Mouse (Mus musculus) spleen, postnatal 14 days (tissue): ENCODE results near the gene Orc3.
"Not testable (repeated sequence)": the region's sequence is repeated elsewhere in the genome, so short reads cannot be mapped to it uniquely, and the experiment has no call there.

ENCODE experiments used
- DNase-seq, 2 experiments: peaks; one replicate each; pipeline ENCODE4 v3.0.0; 2021 to 2022; ENCODE audit warnings: low spot score in 2 of 2

Orc3 gene

GRCm38 (mm10) chr4:34582476-34582875, 32.3 kb downstream of the Orc3 start:
- no peak for DNase-seq

GRCm38 (mm10) chr4:34581990-34582389, 32.8 kb downstream of the Orc3 start:
- no peak for DNase-seq

- DNase-seq: not testable (repeated sequence)
These were observed 33.3 kb downstream of the Orc3 start for GRCm38 (mm10) chr4:34581489-34581888.

- no peak for DNase-seq
These were observed 35.5 kb downstream of the Orc3 start for GRCm38 (mm10) chr4:34579215-34579614.

- no peak for DNase-seq
These were observed 37.7 kb downstream of the Orc3 start for GRCm38 (mm10) chr4:34577028-34577427.

- DNase-seq: no peak
These were observed 41.9 kb downstream of the Orc3 start for GRCm38 (mm10) chr4:34572876-34573275.

GRCm38 (mm10) chr4:34566226-34566625, 48.5 kb downstream of the Orc3 start:
- no peak for DNase-seq

GRCm38 (mm10) chr4:34560971-34561370, 53.8 kb downstream of the Orc3 start:
- DNase-seq: peak; percentile 10 to 37

- no peak for DNase-seq
These were observed 58.6 kb downstream of the Orc3 start for GRCm38 (mm10) chr4:34556183-34556582.

- DNase-seq: no peak
These were observed 59.1 kb downstream of the Orc3 start for GRCm38 (mm10) chr4:34555604-34556003.

- DNase-seq: no peak
These were observed 60.1 kb downstream of the Orc3 start for GRCm38 (mm10) chr4:34554596-34554995.

GRCm38 (mm10) chr4:34551966-34552365, 62.8 kb downstream of the Orc3 start:
- no peak for DNase-seq

- peak; percentile 17 to 36 for DNase-seq
These were observed 63.5 kb downstream of the Orc3 start for GRCm38 (mm10) chr4:34551098-34551809.

GRCm38 (mm10) chr4:34550748-34551097, 64.0 kb downstream of the Orc3 start, which contains the start of gene Akirin2:
Gene Akirin2, plus strand, starts transcription at chr4:34550937.
- DNase-seq: no peak

- peak; percentile 94 to 95 for DNase-seq
These were observed 64.6 kb downstream of the Orc3 start for GRCm38 (mm10) chr4:34549981-34550747.

- DNase-seq: no peak
These were observed 84.8 kb downstream of the Orc3 start for GRCm38 (mm10) chr4:34529941-34530340.

GRCm38 (mm10) chr4:34529379-34529778, 85.4 kb downstream of the Orc3 start:
- no peak for DNase-seq

- no peak for DNase-seq
These were observed 86.2 kb downstream of the Orc3 start for GRCm38 (mm10) chr4:34528430-34529100.

GRCm38 (mm10) chr4:34526771-34527170, 88.0 kb downstream of the Orc3 start:
- no peak for DNase-seq

GRCm38 (mm10) chr4:34523586-34523985, 91.2 kb downstream of the Orc3 start:
- DNase-seq: no peak

GRCm38 (mm10) chr4:34522846-34523245, 91.9 kb downstream of the Orc3 start:
- no peak for DNase-seq
